Mouse (Mus musculus): ENCODE results near the gene Srl. TPM values are rescaled to one million over a fixed set of nuclear protein-coding genes. Genes with fewer than 3 reads are reported as not detected.
A peak's percentile ranks its signal among the peaks of the same experiment; 100 is the strongest.

Gene Srl
- polyA plus RNA-seq, 1 experiment from 2014 or later = 28.6 TPM

- no peak overlapping the region for H3K27ac ChIP-seq (ENCODE audit: low read length)
- no peak overlapping the region for H3K4me2 ChIP-seq (ENCODE audit: low read depth, low read length)
- H3K4me3 ChIP-seq (replicated peaks; ENCODE audit: low read length) = no peak overlapping the region
- H3K27me3 ChIP-seq (ENCODE audit: control insufficient read depth, insufficient read depth, low read length) = no peaks in the 10 kb centered on the region
- H3K9ac ChIP-seq (ENCODE audit: low read length) = no peak overlapping the region
- no peaks in the 10 kb centered on the region for H3K9me3 ChIP-seq (replicated peaks; ENCODE audit: control insufficient read depth, low read length)
- peaks cover 9% of the 10 kb centered on the region; the same call in 1 of the 2 replicates for H3K4me1 ChIP-seq (ENCODE audit: control insufficient read depth, insufficient read depth, low read length)
- H3K36me3 ChIP-seq (ENCODE audit: control insufficient read depth, insufficient read depth, low read length) = no peaks in the 10 kb centered on the region
- no peak for ATAC-seq (ENCODE audit: insufficient read depth, low FRiP score)
- WGBS = 43% methylated on average over 3 of the region's 3 CpGs
These were observed 68.9 kb downstream of the Srl start for GRCm38 (mm10) chr16:4472687-4473086.

- Histone ChIP-seq H3K4me3 (replicated peaks; ENCODE audit: low read length) (no peak overlapping the region), H3K36me3 (ENCODE audit: control insufficient read depth, insufficient read depth, low read length) (no peaks in the 10 kb centered on the region), H3K27ac (ENCODE audit: low read length) (peak overlapping the region; percentile 58), H3K9ac (ENCODE audit: low read length) (no peak overlapping the region), H3K4me2 (ENCODE audit: low read depth, low read length) (no peak overlapping the region), H3K4me1 (ENCODE audit: control insufficient read depth, insufficient read depth, low read length) (peaks cover 9% of the 10 kb centered on the region; the same call in 1 of the 2 replicates), H3K9me3 (replicated peaks; ENCODE audit: control insufficient read depth, low read length) (no peaks in the 10 kb centered on the region), H3K27me3 (ENCODE audit: control insufficient read depth, insufficient read depth, low read length) (no peaks in the 10 kb centered on the region)
- ATAC-seq (ENCODE audit: insufficient read depth, low FRiP score) = peak; percentile 61
- WGBS = 51% methylated on average over 10 of the region's 10 CpGs
These were observed 71.8 kb downstream of the Srl start for GRCm38 (mm10) chr16:4469599-4470352.

- no peak for ATAC-seq (ENCODE audit: insufficient read depth, low FRiP score)
- Histone ChIP-seq H3K27ac (ENCODE audit: low read length) (no peak overlapping the region), H3K4me1 (ENCODE audit: control insufficient read depth, insufficient read depth, low read length) (no peaks in the 10 kb centered on the region), H3K9ac (ENCODE audit: low read length) (no peak overlapping the region), H3K9me3 (replicated peaks; ENCODE audit: control insufficient read depth, low read length) (no peaks in the 10 kb centered on the region), H3K36me3 (ENCODE audit: control insufficient read depth, insufficient read depth, low read length) (no peaks in the 10 kb centered on the region), H3K4me2 (ENCODE audit: low read depth, low read length) (no peak overlapping the region), H3K27me3 (ENCODE audit: control insufficient read depth, insufficient read depth, low read length) (no peaks in the 10 kb centered on the region), H3K4me3 (replicated peaks; ENCODE audit: low read length) (no peak overlapping the region)
- WGBS = 60% methylated on average over 9 of the region's 9 CpGs
These were observed 77.0 kb downstream of the Srl start for GRCm38 (mm10) chr16:4464529-4465089.

- WGBS = 80% methylated on average over 3 of the region's 3 CpGs
- no peak for ATAC-seq (ENCODE audit: insufficient read depth, low FRiP score)
- H3K4me3 ChIP-seq (replicated peaks; ENCODE audit: low read length) = no peak overlapping the region
These were observed 83.7 kb downstream of the Srl start for GRCm38 (mm10) chr16:4457927-4458326.

GRCm38 (mm10) chr16:4456391-4456790 is 85.2 kb downstream of the Srl start:
- ATAC-seq (ENCODE audit: insufficient read depth, low FRiP score) = no peak
- Histone ChIP-seq H3K4me1 (ENCODE audit: control insufficient read depth, insufficient read depth, low read length) (no peaks in the 10 kb centered on the region), H3K9me3 (replicated peaks; ENCODE audit: control insufficient read depth, low read length) (no peaks in the 10 kb centered on the region), H3K9ac (ENCODE audit: low read length) (no peak overlapping the region), H3K36me3 (ENCODE audit: control insufficient read depth, insufficient read depth, low read length) (no peaks in the 10 kb centered on the region), H3K27ac (ENCODE audit: low read length) (no peak overlapping the region), H3K4me2 (ENCODE audit: low read depth, low read length) (no peak overlapping the region), H3K4me3 (replicated peaks; ENCODE audit: low read length) (no peak overlapping the region), H3K27me3 (ENCODE audit: control insufficient read depth, insufficient read depth, low read length) (no peaks in the 10 kb centered on the region)
- 87% methylated on average over 5 of the region's 5 CpGs for WGBS

More at GRCm38 (mm10) chr16:4457927-4458326, 83.7 kb downstream of the Srl start:
- Histone ChIP-seq H3K4me2 (ENCODE audit: low read depth, low read length) (no peak overlapping the region), H3K36me3 (ENCODE audit: control insufficient read depth, insufficient read depth, low read length) (no peaks in the 10 kb centered on the region), H3K27ac (ENCODE audit: low read length) (no peak overlapping the region), H3K27me3 (ENCODE audit: control insufficient read depth, insufficient read depth, low read length) (no peaks in the 10 kb centered on the region), H3K9me3 (replicated peaks; ENCODE audit: control insufficient read depth, low read length) (no peaks in the 10 kb centered on the region), H3K9ac (ENCODE audit: low read length) (no peak overlapping the region), H3K4me1 (ENCODE audit: control insufficient read depth, insufficient read depth, low read length) (no peaks in the 10 kb centered on the region)

- no peak overlapping the region for H3K27ac ChIP-seq (ENCODE audit: low read length)
- H3K27me3 ChIP-seq (ENCODE audit: control insufficient read depth, insufficient read depth, low read length) = no peaks in the 10 kb centered on the region
- no peak overlapping the region for H3K9ac ChIP-seq (ENCODE audit: low read length)
- no peaks in the 10 kb centered on the region for H3K36me3 ChIP-seq (ENCODE audit: control insufficient read depth, insufficient read depth, low read length)
- no peak overlapping the region for H3K4me3 ChIP-seq (replicated peaks; ENCODE audit: low read length)
- ATAC-seq (ENCODE audit: insufficient read depth, low FRiP score) = no peak
- no peaks in the 10 kb centered on the region for H3K9me3 ChIP-seq (replicated peaks; ENCODE audit: control insufficient read depth, low read length)
- no peaks in the 10 kb centered on the region for H3K4me1 ChIP-seq (ENCODE audit: control insufficient read depth, insufficient read depth, low read length)
- H3K4me2 ChIP-seq (ENCODE audit: low read depth, low read length) = no peak overlapping the region
- 84% methylated on average over 4 of the region's 4 CpGs for WGBS
These were observed 85.9 kb downstream of the Srl start for GRCm38 (mm10) chr16:4455693-4456092.

- WGBS = 80% methylated on average over 7 of the region's 7 CpGs
- no peak overlapping the region for H3K4me2 ChIP-seq (ENCODE audit: low read depth, low read length)
- H3K36me3 ChIP-seq (ENCODE audit: control insufficient read depth, insufficient read depth, low read length) = no peaks in the 10 kb centered on the region
These were observed 87.1 kb downstream of the Srl start for GRCm38 (mm10) chr16:4454563-4454962.

GRCm38 (mm10) chr16:4449418-4449817 is 92.2 kb downstream of the Srl start:
- Histone ChIP-seq H3K36me3 (ENCODE audit: control insufficient read depth, insufficient read depth, low read length) (no peaks in the 10 kb centered on the region), H3K27me3 (ENCODE audit: control insufficient read depth, insufficient read depth, low read length) (no peaks in the 10 kb centered on the region), H3K27ac (ENCODE audit: low read length) (no peak overlapping the region), H3K9ac (ENCODE audit: low read length) (no peak overlapping the region), H3K4me1 (ENCODE audit: control insufficient read depth, insufficient read depth, low read length) (no peaks in the 10 kb centered on the region), H3K4me2 (ENCODE audit: low read depth, low read length) (no peak overlapping the region), H3K4me3 (replicated peaks; ENCODE audit: low read length) (no peak overlapping the region), H3K9me3 (replicated peaks; ENCODE audit: control insufficient read depth, low read length) (no peaks in the 10 kb centered on the region)
- ATAC-seq (ENCODE audit: insufficient read depth, low FRiP score) = no peak
- WGBS = 90% methylated on average over 6 of the region's 6 CpGs

More at GRCm38 (mm10) chr16:4454563-4454962, 87.1 kb downstream of the Srl start:
- Histone ChIP-seq H3K4me3 (replicated peaks; ENCODE audit: low read length) (no peak overlapping the region), H3K27me3 (ENCODE audit: control insufficient read depth, insufficient read depth, low read length) (no peaks in the 10 kb centered on the region), H3K9me3 (replicated peaks; ENCODE audit: control insufficient read depth, low read length) (no peaks in the 10 kb centered on the region), H3K27ac (ENCODE audit: low read length) (no peak overlapping the region), H3K9ac (ENCODE audit: low read length) (no peak overlapping the region), H3K4me1 (ENCODE audit: control insufficient read depth, insufficient read depth, low read length) (no peaks in the 10 kb centered on the region)
- ATAC-seq (ENCODE audit: insufficient read depth, low FRiP score) = no peak

GRCm38 (mm10) chr16:4448235-4448634 is 93.4 kb downstream of the Srl start:
- no peaks in the 10 kb centered on the region for H3K36me3 ChIP-seq (ENCODE audit: control insufficient read depth, insufficient read depth, low read length)
- H3K27me3 ChIP-seq (ENCODE audit: control insufficient read depth, insufficient read depth, low read length) = no peaks in the 10 kb centered on the region
- 35% methylated on average over 9 of the region's 9 CpGs for WGBS
- no peaks in the 10 kb centered on the region for H3K9me3 ChIP-seq (replicated peaks; ENCODE audit: control insufficient read depth, low read length)
- no peak overlapping the region for H3K4me2 ChIP-seq (ENCODE audit: low read depth, low read length)
- no peak overlapping the region for H3K27ac ChIP-seq (ENCODE audit: low read length)
- no peak overlapping the region for H3K4me3 ChIP-seq (replicated peaks; ENCODE audit: low read length)
- no peak overlapping the region for H3K9ac ChIP-seq (ENCODE audit: low read length)
- H3K4me1 ChIP-seq (ENCODE audit: control insufficient read depth, insufficient read depth, low read length) = no peaks in the 10 kb centered on the region
- peak; percentile 33; the same call in 1 of the 2 replicates for ATAC-seq (ENCODE audit: insufficient read depth, low FRiP score)
